Mouse (Mus musculus): Measurements from ENCODE around the gene Cdkn3.

GRCm38 (mm10) chr14:46759970-46760354 lies 379 bp upstream of the Cdkn3 start:
- no peak for TF ChIP-seq MAX (IDR thresholded peaks at IDR 0.05; ENCODE audit: low read depth)
- TF ChIP-seq MYOG (IDR thresholded peaks at IDR 0.05; ENCODE audit: control insufficient read depth in 1 of 3, insufficient read depth in 1 of 3, insufficient read length in 2 of 3, low read depth in 2 of 3): no peak
- no peak for TF ChIP-seq E2F4 (IDR thresholded peaks at IDR 0.05; ENCODE audit: insufficient read depth)
- TF ChIP-seq POLR2A (IDR thresholded peaks at IDR 0.05; ENCODE audit: insufficient read length, low read depth): no peak
- no peak for TF ChIP-seq USF1 (IDR thresholded peaks at IDR 0.05; ENCODE audit: low read depth)
- TF ChIP-seq POLR2AphosphoS2 (IDR thresholded peaks at IDR 0.05; ENCODE audit: insufficient read length, low read depth): no peak
- TF ChIP-seq TCF12 (IDR thresholded peaks at IDR 0.05; ENCODE audit: insufficient read depth, poor library complexity, severe bottlenecking): no peak
- no peak for TF ChIP-seq CEBPB (IDR thresholded peaks at IDR 0.05; ENCODE audit: insufficient read depth, poor library complexity, severe bottlenecking)
- no peak for TF ChIP-seq MYOD1 (IDR thresholded peaks at IDR 0.05; ENCODE audit: control insufficient read depth in 1 of 3, insufficient read length in 2 of 3, low read depth in 2 of 3)
- no peak for TF ChIP-seq SRF (IDR thresholded peaks at IDR 0.05; ENCODE audit: control insufficient read depth, insufficient read length, low read depth)
- no peak for TF ChIP-seq TCF3 (IDR thresholded peaks at IDR 0.05; ENCODE audit: insufficient read length, low read depth)

All from myocyte (in vitro differentiated cells).